Mouse (Mus musculus): ENCODE measurements around the gene Serpinb6b. TPM values are rescaled to one million over a fixed set of nuclear protein-coding genes. Genes with fewer than 3 reads are reported as not detected.

Gene Serpinb6b
- total RNA-seq, 4 experiments from 2014 or later, result 1.2 to 1.6 (median 1.3) TPM

Other genes with a start within 250 kb of the Serpinb6b start
- under 1 TPM; 0.33 to 0.89 (median 0.80) TPM for gene Mylk4, start 181.3 kb upstream of the Serpinb6b start, total RNA-seq (2022)
- 10 to 100 TPM; 53.1 to 65.3 (median 59.2) TPM for gene Wrnip1, start 163.2 kb upstream of the Serpinb6b start, total RNA-seq (2022)
- gene D930007J09Rik, start 162.4 kb upstream of the Serpinb6b start, total RNA-seq (2022), result not detected
- gene Serpinb1a, start 114.0 kb upstream of the Serpinb6b start, total RNA-seq (2022), result 10 to 100 TPM in 1 of 4 experiments, 1 to 10 TPM in 3; 6.4 to 10.4 (median 7.5) TPM
- gene Serpinb1c, start 67.0 kb upstream of the Serpinb6b start, total RNA-seq (2022), result not detected
- gene Serpinb9, start 38.0 kb downstream of the Serpinb6b start, total RNA-seq (2022), result 1 to 10 TPM; 4.7 to 6.2 (median 5.7) TPM
- gene Serpinb9b, start 62.2 kb downstream of the Serpinb6b start, total RNA-seq (2022), result not detected
- gene Serpinb1b, start 113.4 kb downstream of the Serpinb6b start, total RNA-seq (2022), result 1 to 10 TPM; 1.5 to 2.4 (median 1.7) TPM
- not detected for gene Serpinb9c, start 194.5 kb downstream of the Serpinb6b start, total RNA-seq (2022)
- not detected for gene Serpinb9d, start 227.8 kb downstream of the Serpinb6b start, total RNA-seq (2022)

All from left cerebral cortex, adult 8-10 months (tissue).